In the genomic region with DNA sequence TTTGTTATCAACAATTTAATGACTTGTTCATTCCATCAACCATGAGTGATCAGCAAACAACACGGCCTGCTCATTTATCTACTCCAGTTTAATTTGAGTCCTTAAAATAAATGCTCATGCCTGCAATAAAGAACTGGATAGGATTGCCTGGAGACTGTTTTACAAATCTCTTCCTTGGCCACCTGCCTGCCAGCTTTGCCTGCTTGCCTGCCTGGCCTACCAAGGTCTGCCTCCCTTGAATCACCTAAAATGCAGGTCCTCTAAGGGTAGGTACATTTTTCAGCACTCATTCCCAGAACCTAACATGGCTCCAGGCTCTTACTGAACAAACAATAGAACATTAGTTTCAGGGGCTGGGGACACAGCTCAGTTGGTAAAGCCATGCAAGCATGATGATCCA, we compare ENCODE assay signal across 18 mouse cellular contexts. TPM values are rescaled to one million over a fixed set of nuclear protein-coding genes. Genes with fewer than 3 reads are reported as not detected.
A peak's percentile ranks its signal among the peaks of the same experiment; 100 is the strongest.
DNase-seq lines count a peak whose midpoint lies in the region; ATAC-seq and TF ChIP-seq lines count a peak whose summit lies in the region.
"Had no signal": no experiment of that assay in that cellular context is flagged by ENCODE, and none has a peak within 500 bp of the region (broad histone marks: within the 10 kb centered on the region; RNA-seq: fewer than 3 reads in every experiment).

No protein-coding gene starts in this region.

- WGBS in heart, postnatal 0 days, result 20% methylated on average over 1 of the region's 1 CpGs
- 5% methylated on average over 1 of the region's 1 CpGs for WGBS in liver, adult 2 months
- WGBS in liver, embryonic 11.5 days, result 73% methylated on average over 1 of the region's 1 CpGs

- peaks cover 42% of the 10 kb centered on the region; the same call in 1 of the 2 replicates for H3K79me2 ChIP-seq in liver, adult 2 months (ENCODE audit: control insufficient read depth, insufficient read depth, low read length)

- no peak for TF ChIP-seq POLR2A in liver, adult 2 months (IDR thresholded peaks at IDR 0.05; ENCODE audit: extremely low read depth, insufficient read depth, low read length)

- no peak overlapping the region for H3K4me2 ChIP-seq in heart, postnatal 0 days (ENCODE audit: low read depth, low read length)
- H3K4me2 ChIP-seq in liver, embryonic 11.5 days, result no peak overlapping the region
- H3K4me2 ChIP-seq: embryonic facial prominence, embryonic 12.5 days; forebrain, embryonic 15.5 days; heart, embryonic 13.5 days; hindbrain, embryonic 15.5 days had no signal

- H3K4me1 ChIP-seq in heart, postnatal 0 days (ENCODE audit: control insufficient read depth, insufficient read depth), result peaks cover 48% of the 10 kb centered on the region
- H3K4me1 ChIP-seq in liver, adult 2 months (ENCODE audit: control insufficient read depth, insufficient read depth, low read length), result peaks cover 24% of the 10 kb centered on the region
- H3K4me1 ChIP-seq in liver, embryonic 11.5 days (replicated peaks; ENCODE audit: control insufficient read depth, insufficient read depth, low read length), result peaks cover 2% of the 10 kb centered on the region; the same call in 1 of the 2 replicates

- no peaks in the 10 kb centered on the region for H3K9me3 ChIP-seq in heart, postnatal 0 days (replicated peaks; ENCODE audit: control insufficient read depth, low read length)
- H3K9me3 ChIP-seq in liver, embryonic 11.5 days (ENCODE audit: control insufficient read depth, low read length), result no peaks in the 10 kb centered on the region
- H3K9me3 ChIP-seq: embryonic facial prominence, embryonic 12.5 days; forebrain, embryonic 15.5 days; G1E; heart, embryonic 13.5 days; hindbrain, embryonic 15.5 days had no signal

- no peak for TF ChIP-seq CTCF in heart, postnatal 0 days (IDR thresholded peaks at IDR 0.05; ENCODE audit: low read depth)
- no peak for TF ChIP-seq CTCF in liver, adult 2 months (IDR thresholded peaks at IDR 0.05; ENCODE audit: low read depth, low read length)

- ATAC-seq in heart, postnatal 0 days (ENCODE audit: insufficient read depth, low read depth), result no peak
- no peak for ATAC-seq in liver, embryonic 11.5 days (replicated peaks; ENCODE audit: low FRiP score)
- ATAC-seq: CD4-positive, CD25-positive, alpha-beta regulatory T cell, adult 4 months; forebrain, embryonic 15.5 days had no signal

- H3K27ac ChIP-seq in heart, postnatal 0 days (ENCODE audit: low read depth), result peak overlapping the region; percentile 19; the same call in 1 of the 2 replicates
- peak overlapping the region; percentile 22 for H3K27ac ChIP-seq in liver, adult 2 months (replicated peaks; ENCODE audit: insufficient read depth, low read depth, low read length)
- H3K27ac ChIP-seq in liver, embryonic 11.5 days (ENCODE audit: low read depth, low read length), result no peak overlapping the region
- H3K27ac ChIP-seq: embryonic facial prominence, embryonic 12.5 days; forebrain, embryonic 15.5 days; heart, embryonic 13.5 days; hindbrain, embryonic 15.5 days had no signal

- no peak overlapping the region for H3K9ac ChIP-seq in heart, postnatal 0 days (replicated peaks; ENCODE audit: low read depth, low read length)
- H3K9ac ChIP-seq in liver, adult 2 months (ENCODE audit: low read depth, low read length), result no peak overlapping the region
- no peak overlapping the region for H3K9ac ChIP-seq in liver, embryonic 11.5 days (ENCODE audit: low read depth, low read length)
- H3K9ac ChIP-seq: embryonic facial prominence, embryonic 12.5 days; forebrain, embryonic 15.5 days; heart, embryonic 13.5 days; hindbrain, embryonic 15.5 days had no signal

- no peaks in the 10 kb centered on the region for H3K27me3 ChIP-seq in heart, postnatal 0 days (ENCODE audit: control insufficient read depth, insufficient read depth, low read length)
- H3K27me3 ChIP-seq in liver, adult 2 months (ENCODE audit: control insufficient read depth, insufficient read depth, low read length), result no peaks in the 10 kb centered on the region
- H3K27me3 ChIP-seq in liver, embryonic 11.5 days (replicated peaks; ENCODE audit: control insufficient read depth, insufficient read depth, low read length), result no peaks in the 10 kb centered on the region
- H3K27me3 ChIP-seq: embryonic facial prominence, embryonic 12.5 days; forebrain, embryonic 15.5 days; heart, embryonic 13.5 days; hindbrain, embryonic 15.5 days had no signal

- H3K4me3 ChIP-seq in heart, postnatal 0 days (ENCODE audit: low read depth, low read length), result no peak overlapping the region
- no peak overlapping the region for H3K4me3 ChIP-seq in liver, adult 2 months (ENCODE audit: insufficient read depth, low read depth, low read length)
- no peak overlapping the region for H3K4me3 ChIP-seq in liver, embryonic 11.5 days (ENCODE audit: low read depth, low read length)
- H3K4me3 ChIP-seq: embryonic facial prominence, embryonic 12.5 days; forebrain, embryonic 15.5 days; heart, embryonic 13.5 days; hindbrain, embryonic 15.5 days had no signal

- H3K36me3 ChIP-seq in heart, postnatal 0 days (replicated peaks; ENCODE audit: control insufficient read depth, insufficient read depth, low read length), result no peaks in the 10 kb centered on the region
- no peaks in the 10 kb centered on the region for H3K36me3 ChIP-seq in liver, adult 2 months (ENCODE audit: control insufficient read depth, insufficient read depth, low read length)
- H3K36me3 ChIP-seq in liver, embryonic 11.5 days (ENCODE audit: control insufficient read depth, insufficient read depth, low read length), result no peaks in the 10 kb centered on the region
- H3K36me3 ChIP-seq: embryonic facial prominence, embryonic 12.5 days; forebrain, embryonic 15.5 days; G1E; hindbrain, embryonic 15.5 days had no signal

- no peak for TF ChIP-seq EP300 in heart, postnatal 0 days (IDR thresholded peaks at IDR 0.05; ENCODE audit: low read depth)

- DNase-seq in cerebellum, postnatal 36 days, result peak; percentile 29 to 42
- no peak for DNase-seq in cerebellum, adult 11-12 months
- no peak for DNase-seq in heart, postnatal 0 days (ENCODE audit: low spot score)
- no peak for DNase-seq in heart, adult 9 months (ENCODE audit: low spot score in 2 of 2)
- no peak for DNase-seq in liver, adult 2 months (ENCODE audit: extremely low read depth, low read depth, low spot score)
- DNase-seq in liver, embryonic 11.5 days (ENCODE audit: low spot score), result no peak
- no peak for DNase-seq in testis, postnatal 10 days (ENCODE audit: low spot score)
- DNase-seq: adrenal gland, adult 8-10 months; adrenal gland, postnatal 36 days; B cell, adult 2 months; cerebellum, adult 8-10 months; gastrocnemius, postnatal 10 days had no signal

RNA-seq across cellular contexts. Expression of gene Cux1, which starts 39.4 kb away (rescaled TPM):
- 89.5 and 118 TPM in 2 replicates for total RNA-seq in heart, postnatal 0 days (2014; rRNA removed; ENCODE audit: low replicate concordance)
- polyA plus RNA-seq in heart, postnatal 0 days (2015; fragmentation: Nextera tagmentation; extraction: Ambion mirVana), result 48.0 and 50.7 TPM in 2 replicates
- total RNA-seq in liver, adult 2 months (2014; rRNA removed), result 9.5 and 12.6 TPM in 2 replicates
- polyA plus RNA-seq in liver, adult 2 months (2012; rRNA removed), result 11.6 and 12.6 TPM in 2 replicates
- 45.8 and 50.0 TPM in 2 replicates for polyA plus RNA-seq in liver, embryonic 11.5 days (2014; fragmentation: Nextera tagmentation; extraction: Ambion mirVana)

Comparison
In these comparisons a context has a peak if more than half of its experiments do, and no peak if none do; other contexts are left out.
1. DNase-seq: peak in cerebellum, postnatal 36 days (2 of 2); none in cerebellum, adult 11-12 months (single experiment), heart, postnatal 0 days (single experiment), heart, adult 9 months (0 of 2), liver, adult 2 months (single experiment), liver, embryonic 11.5 days (single experiment) and testis, postnatal 10 days (single experiment).